14 mouse cellular contexts compared by ENCODE assay signal in the genomic region with DNA sequence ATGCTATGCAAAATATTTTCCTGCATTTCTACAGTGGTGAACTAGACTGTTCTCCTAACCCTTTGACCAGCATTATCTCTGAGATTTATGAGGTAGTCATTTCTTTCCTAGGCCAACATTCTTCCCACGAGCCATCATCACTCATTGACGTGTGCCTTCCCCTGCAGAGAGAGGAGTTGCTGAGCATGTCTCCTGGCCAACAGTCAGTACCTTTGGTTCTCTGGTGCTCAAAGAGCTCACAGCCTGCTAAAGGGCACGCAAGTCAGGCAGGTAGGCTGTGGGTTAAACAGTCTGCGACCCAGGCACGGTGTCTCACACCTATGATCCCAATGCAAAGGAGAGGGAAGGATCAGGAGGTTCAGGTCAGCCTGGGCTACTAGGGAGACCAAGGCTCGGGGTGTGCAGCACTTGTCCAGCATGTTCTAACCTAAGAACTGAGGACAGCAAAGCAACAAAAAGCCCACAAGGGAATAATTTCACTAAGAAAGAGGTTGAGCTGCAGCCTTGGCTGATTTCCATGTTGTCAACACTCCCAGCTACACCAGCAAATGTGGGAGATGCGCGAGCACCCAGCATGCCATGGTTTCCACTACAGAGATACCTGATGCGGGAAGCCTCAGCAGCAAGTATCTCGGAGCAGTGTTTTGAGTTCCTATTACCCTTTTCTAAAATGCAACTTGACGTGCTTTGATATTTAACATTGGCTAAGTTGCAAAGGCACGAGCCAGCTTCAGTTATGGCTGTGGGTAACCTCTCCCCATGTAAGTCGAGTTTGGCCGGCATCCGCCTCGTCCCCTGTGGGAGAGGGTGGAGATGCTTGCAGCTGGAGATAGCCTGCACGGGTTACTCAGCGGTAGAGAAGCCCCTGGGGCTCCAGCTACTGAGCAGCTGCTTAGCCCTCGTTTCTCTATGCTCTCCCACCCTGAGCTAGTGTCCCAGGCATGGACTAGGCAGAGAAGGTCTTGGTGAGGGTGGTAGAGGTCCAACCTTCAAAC.
A peak's percentile ranks its signal among the peaks of the same experiment; 100 is the strongest.
DNase-seq lines count a peak whose midpoint lies in the region; ATAC-seq and TF ChIP-seq lines count a peak whose summit lies in the region.
"Had no signal": no experiment of that assay in that cellular context is flagged by ENCODE, and none has a peak within 500 bp of the region (broad histone marks: within the 10 kb centered on the region; RNA-seq: fewer than 3 reads in every experiment).

No protein-coding gene starts in this region.

- H3K4me3 ChIP-seq in limb, embryonic 14.5 days (replicated peaks; ENCODE audit: low read length): no peak overlapping the region
- H3K4me3 ChIP-seq: hindbrain, embryonic 12.5 days; kidney, embryonic 15.5 days; megakaryocyte, embryonic 14.5 days had no signal

- no peak overlapping the region for H3K4me2 ChIP-seq in limb, embryonic 14.5 days (replicated peaks; ENCODE audit: low read depth, low read length, severe bottlenecking)
- H3K4me2 ChIP-seq: hindbrain, embryonic 12.5 days; kidney, embryonic 15.5 days had no signal

- H3K9me3 ChIP-seq in limb, embryonic 14.5 days (ENCODE audit: control insufficient read depth, low read length): no peaks in the 10 kb centered on the region
- H3K9me3 ChIP-seq: hindbrain, embryonic 12.5 days; kidney, embryonic 15.5 days; megakaryocyte, embryonic 14.5 days had no signal

- no peak overlapping the region for H3K9ac ChIP-seq in limb, embryonic 14.5 days (ENCODE audit: low read depth, low read length, severe bottlenecking)
- H3K9ac ChIP-seq: hindbrain, embryonic 12.5 days; kidney, embryonic 15.5 days; liver, postnatal 0 days had no signal

- TF ChIP-seq POLR2A in limb, embryonic 14.5 days (IDR thresholded peaks at IDR 0.05; ENCODE audit: borderline replicate concordance, extremely low read depth, insufficient read depth, insufficient read length): no peak

- no peak for ATAC-seq in limb, embryonic 14.5 days (ENCODE audit: low FRiP score, low read depth)
- ATAC-seq: liver, postnatal 0 days had no signal

- no peaks in the 10 kb centered on the region for H3K27me3 ChIP-seq in limb, embryonic 14.5 days (ENCODE audit: control insufficient read depth, insufficient read depth, low read length)
- H3K27me3 ChIP-seq: hindbrain, embryonic 12.5 days; kidney, embryonic 15.5 days; megakaryocyte, embryonic 14.5 days had no signal

- WGBS in limb, embryonic 14.5 days: 80% methylated on average over 19 of the region's 19 CpGs

- peaks cover 2% of the 10 kb centered on the region; the same call in 1 of the 2 replicates for H3K36me3 ChIP-seq in limb, embryonic 14.5 days (ENCODE audit: control insufficient read depth, insufficient read depth, low read length)
- H3K36me3 ChIP-seq: hindbrain, embryonic 12.5 days; kidney, embryonic 15.5 days had no signal

- no peak overlapping the region for H3K27ac ChIP-seq in limb, embryonic 14.5 days (replicated peaks; ENCODE audit: low read depth, low read length)
- H3K27ac ChIP-seq: hindbrain, embryonic 12.5 days; kidney, embryonic 15.5 days had no signal

- peak; percentile 60 to 64 for DNase-seq in adrenal gland, adult (ENCODE audit: inconsistent age in 2 of 2, low spot score in 1 of 2)
- no peak for DNase-seq in adrenal gland, adult 8-10 months
- DNase-seq in kidney, postnatal 36 days: peak; percentile 2 to 7
- no peak for DNase-seq in kidney, adult 18-20 months
- peak; percentile 63 for DNase-seq in gastrocnemius, postnatal 25 days
- DNase-seq in limb, embryonic 14.5 days (ENCODE audit: low spot score): peak; percentile 10
- no peak for DNase-seq in thymus, postnatal 25 days
- no peak for DNase-seq in thymus, postnatal 36 days
- DNase-seq: cerebellum, adult 2 months; liver, postnatal 0 days; right cerebral cortex, adult 18-20 months had no signal

- H3K4me1 ChIP-seq in limb, embryonic 14.5 days (ENCODE audit: control insufficient read depth, insufficient read depth, low read length): no peaks in the 10 kb centered on the region
- H3K4me1 ChIP-seq: hindbrain, embryonic 12.5 days; kidney, embryonic 15.5 days; megakaryocyte, embryonic 14.5 days had no signal

Comparison
In these comparisons a context has a peak if more than half of its experiments do, and no peak if none do; other contexts are left out.
1. DNase-seq: peak in adrenal gland, adult (2 of 2), kidney, postnatal 36 days (2 of 2), gastrocnemius, postnatal 25 days (single experiment) and limb, embryonic 14.5 days (single experiment); none in adrenal gland, adult 8-10 months (single experiment), kidney, adult 18-20 months (single experiment), thymus, postnatal 25 days (single experiment) and thymus, postnatal 36 days (0 of 2).